Mouse (Mus musculus) heart, embryonic 12.5 days (tissue): ENCODE results near the gene Ifi35. TPM values are rescaled to one million over a fixed set of nuclear protein-coding genes. Genes with fewer than 3 reads are reported as not detected.
A peak's percentile ranks its signal among the peaks of the same experiment; 100 is the strongest.
"Not testable (repeated sequence)": the region's sequence is repeated elsewhere in the genome, so short reads cannot be mapped to it uniquely, and the experiment has no call there.

Source experiments
- ATAC-seq: fragments of 200-750 bp; cut with Nextera tagmentation; 2 replicates; pipeline ENCODE4 v1.8.0; 2017; ENCODE audit warnings: moderate TSS enrichment, moderate library complexity; ENCODE audit not compliant: insufficient number of reproducible peaks, low FRiP score
- H3K27ac ChIP-seq: fragments of 300-500 bp; sonication (generic); 2 replicates; pipeline ENCODE4 v1.5.1; 2016; ENCODE audit warnings: mild to moderate bottlenecking, moderate library complexity; ENCODE audit not compliant: poor library complexity, severe bottlenecking
- H3K27me3 ChIP-seq: fragments of 300-500 bp; sonication (generic); replicated peaks from 2 replicates; pipeline ENCODE4 v1.6.1; 2016; ENCODE audit warnings: mild to moderate bottlenecking, moderate library complexity
- H3K36me3 ChIP-seq: fragments of 300-500 bp; sonication (generic); 2 replicates; pipeline ENCODE4 v1.6.1; 2016; ENCODE audit warnings: mild to moderate bottlenecking, moderate library complexity
- H3K4me1 ChIP-seq: fragments of 300-500 bp; sonication (generic); replicated peaks from 2 replicates; pipeline ENCODE4 v1.6.1; 2016; ENCODE audit warnings: mild to moderate bottlenecking
- H3K4me2 ChIP-seq: fragments of 300-500 bp; sonication (generic); 2 replicates; pipeline ENCODE4 v1.6.1; 2016; ENCODE audit warnings: mild to moderate bottlenecking, moderate library complexity
- H3K4me3 ChIP-seq: fragments of 300-500 bp; sonication (generic); 2 replicates; pipeline ENCODE4 v1.5.1; 2016; ENCODE audit warnings: mild to moderate bottlenecking
- H3K9ac ChIP-seq: fragments of 300-500 bp; sonication (generic); 2 replicates; pipeline ENCODE4 v1.6.1; 2016; ENCODE audit warnings: mild to moderate bottlenecking, moderate library complexity
- H3K9me3 ChIP-seq: fragments of 300-500 bp; sonication (generic); replicated peaks from 2 replicates; pipeline ENCODE4 v1.6.1; 2016; ENCODE audit warnings: mild to moderate bottlenecking, moderate library complexity
- WGBS: fragments of 180-500 bp; shearing (Covaris S2); methylation state at CpG from one replicate; pipeline ENCODE4 v1.1.7; 2016; 5-methylcytosine and 5-hydroxymethylcytosine counted together
- polyA plus RNA-seq: library from polyadenylated mRNA; unstranded; fragments of >200 nt; fragmentation: Nextera tagmentation; extraction: Ambion mirVana; gene quantifications from 2 replicates; pipeline ENCODE4 v1.2.1, GENCODE M21; 2016

Gene Ifi35
- polyA plus RNA-seq, 1 experiment from 2014 or later: 11.5 TPM

DNA sequence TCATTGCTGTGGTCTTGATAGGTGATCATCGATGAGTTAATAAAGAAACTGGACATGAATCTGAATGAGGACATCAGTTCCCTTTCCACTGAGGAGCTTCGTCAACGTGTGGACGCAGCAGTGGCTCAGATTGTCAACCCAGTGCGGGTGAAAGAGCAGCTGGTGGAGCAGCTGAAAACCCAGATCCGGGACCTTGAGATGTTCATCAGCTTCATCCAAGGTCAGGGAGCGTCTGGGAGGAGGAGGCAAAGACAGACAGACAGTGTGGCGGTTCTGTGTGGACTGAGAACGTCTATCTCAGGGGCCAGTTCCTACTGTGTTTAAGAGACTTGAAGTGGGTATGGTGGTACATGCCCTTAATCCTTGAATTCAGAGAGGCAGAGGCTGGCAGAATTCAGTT lies 16.9 kb upstream of the Ifi35 start:
- WGBS: 85% methylated on average over 9 of the region's 9 CpGs
- no peak overlapping the region for H3K4me2 ChIP-seq
- no peak for ATAC-seq
- no peak overlapping the region for H3K4me3 ChIP-seq
- H3K36me3 ChIP-seq: peaks cover 69% of the 10 kb centered on the region
- no peaks in the 10 kb centered on the region for H3K27me3 ChIP-seq
- peaks cover 8% of the 10 kb centered on the region for H3K4me1 ChIP-seq
- no peaks in the 10 kb centered on the region for H3K9me3 ChIP-seq
- no peak overlapping the region for H3K9ac ChIP-seq
- no peak overlapping the region for H3K27ac ChIP-seq

DNA sequence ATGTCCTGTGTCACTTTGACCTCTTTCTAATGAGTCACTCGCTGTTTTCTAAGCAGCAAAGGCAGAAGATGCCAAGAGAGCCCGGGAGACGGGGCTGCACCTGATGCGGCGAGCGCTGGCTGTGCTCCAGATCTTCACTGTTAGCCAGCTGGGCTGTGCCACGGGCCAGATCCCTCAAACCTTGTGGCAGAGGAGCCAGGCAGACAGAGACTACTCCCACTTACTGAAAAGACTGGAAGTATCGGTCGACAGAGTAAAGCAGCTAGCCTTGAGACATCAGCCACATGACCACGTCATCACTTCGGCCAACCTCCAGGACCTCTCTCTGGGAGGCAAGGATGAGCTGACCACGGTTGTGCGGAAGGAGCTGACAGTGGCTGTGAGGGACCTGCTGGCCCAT lies 14.8 kb upstream of the Ifi35 start:
- ATAC-seq: no peak
- Histone ChIP-seq H3K4me1 (no peaks in the 10 kb centered on the region), H3K4me3 (no peak overlapping the region), H3K27ac (no peak overlapping the region), H3K27me3 (no peaks in the 10 kb centered on the region), H3K4me2 (no peak overlapping the region), H3K9me3 (no peaks in the 10 kb centered on the region), H3K36me3 (peaks cover 69% of the 10 kb centered on the region), H3K9ac (no peak overlapping the region)
- 87% methylated on average over 13 of the region's 13 CpGs for WGBS

DNA sequence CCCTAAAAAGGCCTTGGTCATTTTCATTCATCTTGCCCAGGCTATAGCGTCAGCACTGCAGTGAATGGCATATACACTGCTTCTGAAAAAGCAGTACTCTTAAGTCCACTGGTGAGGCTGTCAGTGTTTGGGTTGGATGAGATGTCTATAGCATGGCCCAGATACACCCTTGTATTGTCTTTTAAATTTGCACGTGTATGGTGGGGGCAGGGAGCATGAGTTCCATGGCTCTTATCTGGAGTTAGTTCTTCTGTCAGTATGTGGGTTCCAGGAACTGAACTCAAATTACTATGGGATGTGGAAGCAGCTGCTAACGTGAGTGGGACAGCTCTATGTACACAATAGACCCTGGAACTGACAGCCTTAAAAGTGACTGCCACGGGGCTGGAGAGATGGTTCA lies 12.4 kb upstream of the Ifi35 start:
- no peak for ATAC-seq
- no peaks in the 10 kb centered on the region for H3K9me3 ChIP-seq
- peaks cover 50% of the 10 kb centered on the region for H3K36me3 ChIP-seq
- no peak overlapping the region for H3K4me2 ChIP-seq
- WGBS: 74% methylated on average over 4 of the region's 4 CpGs
- H3K4me3 ChIP-seq: no peak overlapping the region
- no peaks in the 10 kb centered on the region for H3K4me1 ChIP-seq
- no peak overlapping the region for H3K9ac ChIP-seq
- H3K27me3 ChIP-seq: no peaks in the 10 kb centered on the region
- no peak overlapping the region for H3K27ac ChIP-seq

DNA sequence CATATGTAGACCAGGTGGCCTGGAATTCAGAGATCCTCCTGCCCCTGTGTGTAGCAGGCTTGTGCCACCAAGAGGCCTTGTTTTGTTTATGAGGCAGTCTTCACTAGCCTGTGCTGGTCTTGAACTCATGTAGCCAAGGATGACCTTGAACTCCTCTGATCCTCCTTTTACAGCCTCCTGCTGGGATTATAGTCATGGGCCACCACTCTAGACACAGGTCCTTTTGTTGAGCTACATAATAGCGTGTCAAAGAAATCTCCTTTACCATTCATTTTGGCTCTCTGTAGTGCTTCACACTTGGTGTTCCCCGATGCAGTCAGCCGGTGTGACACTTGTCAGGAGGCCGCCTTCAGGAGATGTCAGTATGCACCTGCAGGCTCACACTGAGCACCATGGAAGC lies 11.3 kb upstream of the Ifi35 start:
- H3K36me3 ChIP-seq: peaks cover 39% of the 10 kb centered on the region
- WGBS: 74% methylated on average over 4 of the region's 4 CpGs
- H3K4me3 ChIP-seq: no peak overlapping the region
- H3K27me3 ChIP-seq: no peaks in the 10 kb centered on the region
- no peaks in the 10 kb centered on the region for H3K4me1 ChIP-seq
- no peak for ATAC-seq
- no peak overlapping the region for H3K27ac ChIP-seq
- H3K9ac ChIP-seq: no peak overlapping the region
- H3K9me3 ChIP-seq: no peaks in the 10 kb centered on the region
- no peak overlapping the region for H3K4me2 ChIP-seq

DNA sequence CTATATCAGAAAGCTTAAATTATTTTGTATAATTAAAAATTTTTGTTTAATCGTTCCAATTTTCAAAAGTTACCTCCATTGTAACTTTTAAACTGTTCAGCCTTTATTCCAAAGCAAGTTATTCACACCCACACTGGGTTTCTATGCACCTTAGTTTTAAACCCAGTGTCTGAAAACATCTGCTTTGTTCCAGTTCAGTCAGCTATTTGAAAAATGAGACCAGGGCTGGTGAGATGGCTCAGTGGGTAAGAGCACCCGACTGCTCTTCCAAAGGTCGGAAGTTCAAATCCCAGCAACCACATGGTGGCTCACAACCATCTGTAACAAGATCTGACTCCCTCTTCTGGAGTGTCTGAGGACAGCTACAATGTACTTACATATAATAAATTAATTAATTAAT lies 10.2 kb upstream of the Ifi35 start:
- H3K4me1 ChIP-seq, H3K9me3 ChIP-seq, H3K27me3 ChIP-seq, H3K4me3 ChIP-seq, ATAC-seq, H3K4me2 ChIP-seq, H3K9ac ChIP-seq, H3K27ac ChIP-seq: not testable (repeated sequence)
- 58% methylated on average over 3 of the region's 3 CpGs for WGBS
- H3K36me3 ChIP-seq: peaks cover 31% of the 10 kb centered on the region

DNA sequence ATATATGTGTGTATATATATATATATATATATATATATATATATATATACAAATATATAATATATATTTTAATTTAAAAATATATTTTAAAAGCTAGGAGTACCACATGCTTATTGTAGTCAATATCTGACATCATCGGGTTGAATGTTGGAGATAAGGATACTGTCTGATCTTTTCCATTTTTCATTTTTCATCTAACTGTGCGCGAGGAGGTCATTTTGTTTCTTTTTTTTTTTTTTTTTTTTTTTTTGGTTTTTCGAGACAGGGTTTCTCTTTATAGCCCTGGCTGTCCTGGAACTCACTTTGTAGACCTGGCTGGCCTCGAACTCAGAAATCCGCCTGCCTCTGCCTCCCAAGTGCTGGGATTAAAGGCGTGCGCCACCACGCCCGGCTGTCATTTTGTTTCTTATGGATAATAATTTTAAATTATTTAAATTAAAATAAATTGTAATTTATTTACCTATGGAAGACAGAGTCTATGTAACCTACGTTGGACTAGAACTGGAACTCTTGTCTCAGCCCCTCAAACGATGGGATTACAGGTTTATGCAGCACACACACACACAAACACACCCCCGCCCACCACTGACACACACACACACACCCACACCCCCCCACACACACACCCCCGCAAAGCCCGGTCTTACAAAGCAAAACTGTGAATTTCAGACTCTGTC lies 6.6 kb upstream of the Ifi35 start:
- Histone ChIP-seq H3K9ac (0 out of 2 replicates have a peak overlapping the region, but pooled peaks have one; percentile 62), H3K36me3 (peaks cover 31% of the 10 kb centered on the region), H3K4me2 (peak overlapping the region; percentile 64), H3K4me1 (peaks cover 22% of the 10 kb centered on the region), H3K4me3 (peak overlapping the region; percentile 90)
- not testable (repeated sequence) for H3K27ac ChIP-seq, H3K27me3 ChIP-seq, ATAC-seq, H3K9me3 ChIP-seq
- WGBS: 38% methylated on average over 15 of the region's 15 CpGs

DNA sequence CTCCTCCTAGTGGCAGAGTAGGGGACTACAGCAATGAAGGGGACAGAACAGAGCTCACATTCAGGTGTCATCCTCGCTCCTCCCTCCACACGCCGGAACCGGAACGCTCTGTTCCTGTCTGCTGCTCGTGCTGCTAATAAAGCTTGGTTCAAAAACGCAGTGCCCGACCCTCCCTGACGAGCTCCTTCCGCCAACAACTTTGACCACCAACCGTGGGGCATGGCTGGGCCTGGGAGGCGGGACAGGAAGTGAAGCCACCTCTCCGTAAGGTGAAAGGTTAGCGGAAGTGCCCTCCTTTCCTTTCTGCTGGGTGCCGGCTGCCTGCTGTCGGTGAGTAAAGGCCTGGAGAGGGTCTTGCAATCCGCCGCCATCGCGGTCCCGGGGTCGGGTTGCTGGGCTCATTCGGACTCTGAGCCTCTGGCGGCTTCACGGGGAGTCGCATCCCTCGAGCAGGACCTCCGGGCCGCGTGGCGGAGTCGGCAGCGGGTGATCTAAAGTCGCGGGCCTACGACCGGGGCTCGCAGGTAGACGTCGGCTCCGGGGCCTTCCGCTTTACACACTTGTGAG lies 6.0 kb upstream of the Ifi35 start, which contains the start of gene Rpl27:
Rpl27 (plus strand) TSS at position 172 of the 567 bp plus-strand sequence.
- H3K4me2 ChIP-seq: peak within 1 kb of the TSS; percentile 98
- ATAC-seq: peak; percentile 98
- H3K9me3 ChIP-seq: no peaks in the 10 kb centered on the region
- H3K36me3 ChIP-seq: peaks cover 31% of the 10 kb centered on the region
- H3K4me1 ChIP-seq: peaks cover 22% of the 10 kb centered on the region
- no peaks in the 10 kb centered on the region for H3K27me3 ChIP-seq
- peak within 1 kb of the TSS; percentile 97 for H3K9ac ChIP-seq
- under 1% methylated on average over 42 of the region's 42 CpGs for WGBS
- H3K4me3 ChIP-seq: peak within 1 kb of the TSS; percentile 90
- H3K27ac ChIP-seq: peak within 1 kb of the TSS; percentile 94

DNA sequence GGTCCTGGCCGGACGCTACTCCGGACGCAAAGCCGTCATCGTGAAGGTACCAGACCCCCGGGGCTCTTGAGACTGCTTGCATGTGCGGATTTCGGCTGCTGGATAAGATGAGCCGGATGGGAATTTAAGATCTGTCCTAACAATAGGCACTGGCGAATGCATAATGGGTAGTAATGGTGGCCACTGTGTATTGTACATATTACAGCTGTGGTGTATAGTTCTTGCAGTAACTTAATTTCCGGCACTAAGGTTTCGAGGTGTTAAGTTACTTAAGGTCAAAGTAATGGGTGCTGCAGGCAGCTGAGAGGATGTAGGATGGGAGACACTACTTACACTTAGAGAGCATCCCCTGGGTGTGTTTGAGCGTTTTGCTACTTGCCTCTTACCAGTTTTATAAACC lies 5.4 kb upstream of the Ifi35 start:
- H3K9ac ChIP-seq: peak overlapping the region; percentile 97
- no peaks in the 10 kb centered on the region for H3K27me3 ChIP-seq
- H3K4me3 ChIP-seq: peak overlapping the region; percentile 90
- H3K36me3 ChIP-seq: peaks cover 31% of the 10 kb centered on the region
- H3K27ac ChIP-seq: peak overlapping the region; percentile 94
- no peak for ATAC-seq
- under 1% methylated on average over 14 of the region's 14 CpGs for WGBS
- H3K4me1 ChIP-seq: peaks cover 22% of the 10 kb centered on the region
- H3K9me3 ChIP-seq: no peaks in the 10 kb centered on the region
- H3K4me2 ChIP-seq: peak overlapping the region; percentile 98

DNA sequence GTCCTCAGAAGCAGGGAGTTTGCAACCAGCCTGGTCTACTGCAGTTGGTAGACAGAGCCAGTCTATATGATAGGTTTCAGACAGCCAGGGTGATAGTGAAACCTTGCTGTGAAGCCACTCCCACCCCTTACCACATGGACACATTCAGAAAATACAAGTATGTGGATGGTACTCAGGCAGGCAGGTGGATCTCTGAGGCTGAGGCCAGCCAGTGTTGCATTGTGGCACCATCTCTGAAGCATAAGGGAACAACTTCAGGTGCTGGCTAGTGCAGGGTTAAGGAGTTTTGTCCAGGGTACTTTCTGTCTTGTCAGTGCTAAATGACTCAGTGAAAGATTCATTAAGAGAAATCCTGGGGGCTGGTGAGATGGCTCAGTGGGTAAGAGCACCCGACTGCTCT lies 1.9 kb upstream of the Ifi35 start:
- no peaks in the 10 kb centered on the region for H3K9me3 ChIP-seq
- no peak overlapping the region for H3K4me2 ChIP-seq
- peaks cover 37% of the 10 kb centered on the region for H3K4me1 ChIP-seq
- no peak overlapping the region for H3K27ac ChIP-seq
- no peak overlapping the region for H3K9ac ChIP-seq
- 78% methylated on average over 1 of the region's 1 CpGs for WGBS
- peaks cover 31% of the 10 kb centered on the region for H3K36me3 ChIP-seq
- H3K4me3 ChIP-seq: no peak overlapping the region
- no peaks in the 10 kb centered on the region for H3K27me3 ChIP-seq
- no peak for ATAC-seq

DNA sequence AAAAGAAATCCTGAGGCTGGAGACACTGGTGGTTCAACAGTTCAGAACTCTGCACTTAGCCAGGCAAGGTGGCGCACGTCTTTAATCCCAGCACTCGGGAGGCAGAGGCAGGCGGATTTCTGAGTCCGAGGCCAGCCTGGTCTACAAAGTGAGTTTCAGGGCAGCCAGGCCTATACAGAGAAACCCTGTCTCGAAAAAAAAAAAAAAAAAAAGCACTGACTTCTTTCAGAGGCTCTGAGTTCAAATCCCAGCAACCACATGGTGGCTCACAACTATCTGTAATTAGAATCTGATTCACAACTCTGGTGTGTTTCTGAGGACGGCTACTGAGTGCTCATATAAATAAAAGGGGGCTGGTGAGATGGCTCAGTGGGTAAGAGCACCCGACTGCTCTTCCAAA lies 1.3 kb upstream of the Ifi35 start:
- not testable (repeated sequence) for H3K9ac ChIP-seq, H3K9me3 ChIP-seq, ATAC-seq, H3K4me2 ChIP-seq, H3K27me3 ChIP-seq, H3K4me3 ChIP-seq, H3K27ac ChIP-seq
- H3K4me1 ChIP-seq: peaks cover 41% of the 10 kb centered on the region
- WGBS: 87% methylated on average over 8 of the region's 8 CpGs
- H3K36me3 ChIP-seq: peaks cover 31% of the 10 kb centered on the region

DNA sequence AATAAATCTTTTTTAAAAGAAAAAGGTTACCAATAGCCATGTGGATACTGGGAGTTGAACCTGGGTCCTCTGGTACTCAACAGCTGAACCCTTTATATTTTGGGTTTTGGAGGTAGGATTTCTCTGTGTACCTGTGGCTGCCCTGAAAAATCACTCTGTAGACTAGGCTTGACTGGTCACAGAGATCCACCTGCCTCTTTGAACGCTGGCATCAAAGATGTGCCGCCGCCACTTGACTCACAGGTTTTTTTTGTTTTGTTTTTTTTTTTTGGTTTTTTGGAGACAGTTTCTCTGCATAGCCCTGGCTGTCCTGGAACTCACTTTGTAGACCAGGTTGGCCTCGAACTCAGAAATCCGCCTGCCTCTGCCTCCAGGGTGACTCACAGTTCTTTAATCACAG lies 421 bp upstream of the Ifi35 start:
- Histone ChIP-seq H3K9me3 (no peaks in the 10 kb centered on the region), H3K4me3 (no peak overlapping the region), H3K27ac (peak overlapping the region; percentile 61), H3K4me2 (peak overlapping the region; percentile 63), H3K36me3 (peaks cover 31% of the 10 kb centered on the region), H3K4me1 (peaks cover 45% of the 10 kb centered on the region), H3K9ac (peak overlapping the region; percentile 57; the same call in 1 of the 2 replicates), H3K27me3 (no peaks in the 10 kb centered on the region)
- ATAC-seq: no peak
- WGBS: 81% methylated on average over 5 of the region's 5 CpGs
